Mouse (Mus musculus): ENCODE results near the gene Il27ra. TPM values are rescaled to one million over a fixed set of nuclear protein-coding genes. Genes with fewer than 3 reads are reported as not detected.

The Il27ra gene
- total RNA-seq (2021): under 1 TPM; 0.49 to 0.52 TPM

GRCm38 (mm10) chr8:84042066-84042947 lies at the start of gene Il27ra:
TSS of gene Il27ra (minus strand) at chr8:84042589.
- intact Hi-C loops (cut with DNase I): no loop called here
- DNase-seq (ENCODE audit: low spot score in 2 of 2): peak in 1 of 2 experiments; percentile 18

GRCm38 (mm10) chr8:84090585-84090984 lies 48.2 kb upstream of the Il27ra start:
- intact Hi-C loops (cut with DNase I): no loop called here

GRCm38 (mm10) chr8:84089277-84089676 lies 46.9 kb upstream of the Il27ra start:
- no peak for DNase-seq (ENCODE audit: low spot score in 2 of 2)
- intact Hi-C loops (cut with DNase I): no loop called here

More at GRCm38 (mm10) chr8:84090585-84090984, 48.2 kb upstream of the Il27ra start:
- DNase-seq (ENCODE audit: low spot score in 2 of 2): no peak

GRCm38 (mm10) chr8:84087821-84088220 lies 45.4 kb upstream of the Il27ra start:
- DNase-seq (ENCODE audit: low spot score in 2 of 2): no peak
- intact Hi-C loops (cut with DNase I): no loop called here

- no peak for DNase-seq (ENCODE audit: low spot score in 2 of 2)
- intact Hi-C loops (cut with DNase I): no loop called here
These were observed 44.8 kb upstream of the Il27ra start for GRCm38 (mm10) chr8:84087156-84087555.

GRCm38 (mm10) chr8:84084341-84085115 lies 42.1 kb upstream of the Il27ra start:
- intact Hi-C loops (cut with DNase I): no loop called here
- DNase-seq (ENCODE audit: low spot score in 2 of 2): no peak

GRCm38 (mm10) chr8:84083829-84084241 lies 41.4 kb upstream of the Il27ra start:
- intact Hi-C loops (cut with DNase I): no loop called here
- no peak for DNase-seq (ENCODE audit: low spot score in 2 of 2)

- no peak for DNase-seq (ENCODE audit: low spot score in 2 of 2)
- intact Hi-C loops (cut with DNase I): no loop called here
These were observed 36.8 kb upstream of the Il27ra start for GRCm38 (mm10) chr8:84079206-84079605.

- intact Hi-C loops (cut with DNase I): no loop called here
- DNase-seq (ENCODE audit: low spot score in 2 of 2): no peak
These were observed 34.5 kb upstream of the Il27ra start for GRCm38 (mm10) chr8:84076849-84077248.

- DNase-seq (ENCODE audit: low spot score in 2 of 2): no peak
- intact Hi-C loops (cut with DNase I): no loop called here
These were observed 34.0 kb upstream of the Il27ra start for GRCm38 (mm10) chr8:84076412-84076811.

GRCm38 (mm10) chr8:84073230-84073976 lies 31.0 kb upstream of the Il27ra start:
- DNase-seq (ENCODE audit: low spot score in 2 of 2): no peak
- intact Hi-C loops (cut with DNase I): no loop called here

- intact Hi-C loops (cut with DNase I): no loop called here
- DNase-seq (ENCODE audit: low spot score in 2 of 2): no peak
These were observed 29.9 kb upstream of the Il27ra start for GRCm38 (mm10) chr8:84072321-84072720.

GRCm38 (mm10) chr8:84071921-84072320 lies 29.5 kb upstream of the Il27ra start:
- no peak for DNase-seq (ENCODE audit: low spot score in 2 of 2)
- intact Hi-C loops (cut with DNase I): no loop called here

GRCm38 (mm10) chr8:84070667-84071066 lies 28.3 kb upstream of the Il27ra start:
- intact Hi-C loops (cut with DNase I): no loop called here
- DNase-seq (ENCODE audit: low spot score in 2 of 2): peak; percentile 60 to 72

GRCm38 (mm10) chr8:84070241-84070640 lies 27.9 kb upstream of the Il27ra start:
- intact Hi-C loops (cut with DNase I): no loop called here

GRCm38 (mm10) chr8:84069750-84070149 lies 27.4 kb upstream of the Il27ra start:
- no peak for DNase-seq (ENCODE audit: low spot score in 2 of 2)
- intact Hi-C loops (cut with DNase I): loop anchor here (5.0 kb wide), 1 partner anchor 57 kb away; the partner anchor contains the start of gene 2210011C24Rik

More at GRCm38 (mm10) chr8:84070241-84070640, 27.9 kb upstream of the Il27ra start:
- no peak for DNase-seq (ENCODE audit: low spot score in 2 of 2)

GRCm38 (mm10) chr8:84069169-84069568 lies 26.8 kb upstream of the Il27ra start:
- DNase-seq (ENCODE audit: low spot score in 2 of 2): no peak
- intact Hi-C loops (cut with DNase I): loop anchor here (5.0 kb wide), 1 partner anchor 57 kb away; the partner anchor contains the start of gene 2210011C24Rik

- intact Hi-C loops (cut with DNase I): loop anchor here (5.0 kb wide), 1 partner anchor 56 kb away; the partner anchor contains the start of gene 2210011C24Rik
- no peak for DNase-seq (ENCODE audit: low spot score in 2 of 2)
These were observed 26.1 kb upstream of the Il27ra start for GRCm38 (mm10) chr8:84068316-84069035.

GRCm38 (mm10) chr8:84067911-84068310 lies 25.5 kb upstream of the Il27ra start:
- no peak for DNase-seq (ENCODE audit: low spot score in 2 of 2)
- intact Hi-C loops (cut with DNase I): loop anchor here (5.0 kb wide), 1 partner anchor 56 kb away; the partner anchor contains the start of gene 2210011C24Rik

Data from left cerebral cortex, postnatal 36 days (tissue).